Mouse (Mus musculus) neural tube, embryonic 12.5 days (tissue): ENCODE results near the gene Tgif1. TPM values are rescaled to one million over a fixed set of nuclear protein-coding genes. Genes with fewer than 3 reads are reported as not detected.

Experiments used
- ATAC-seq: fragments of 200-750 bp; cut with Nextera tagmentation; 2 replicates; pipeline ENCODE4 v1.8.0; 2017; ENCODE audit warnings: low read depth, mild to moderate bottlenecking, moderate TSS enrichment, moderate library complexity; ENCODE audit not compliant: low FRiP score
- H3K27ac ChIP-seq: fragments of 300-500 bp; sonication (generic); 2 replicates; pipeline ENCODE4 v1.5.1; 2016
- H3K27me3 ChIP-seq: fragments of 300-500 bp; sonication (generic); replicated peaks from 2 replicates; pipeline ENCODE4 v1.6.1; 2016; ENCODE audit warnings: mild to moderate bottlenecking
- H3K36me3 ChIP-seq: fragments of 300-500 bp; sonication (generic); 2 replicates; pipeline ENCODE4 v1.6.1; 2016; ENCODE audit warnings: mild to moderate bottlenecking
- H3K4me1 ChIP-seq: fragments of 300-500 bp; sonication (generic); 2 replicates; pipeline ENCODE4 v1.6.1; 2016
- H3K4me2 ChIP-seq: fragments of 300-500 bp; sonication (generic); replicated peaks from 2 replicates; pipeline ENCODE4 v1.6.1; 2016; ENCODE audit warnings: mild to moderate bottlenecking
- H3K4me3 ChIP-seq: fragments of 300-500 bp; sonication (generic); 2 replicates; pipeline ENCODE4 v1.5.1; 2016
- H3K9ac ChIP-seq: fragments of 300-500 bp; sonication (generic); 2 replicates; pipeline ENCODE4 v1.6.1; 2016; ENCODE audit warnings: mild to moderate bottlenecking
- H3K9me3 ChIP-seq: fragments of 300-500 bp; sonication (generic); 2 replicates; pipeline ENCODE4 v1.6.1; 2016; ENCODE audit warnings: mild to moderate bottlenecking
- WGBS: fragments of 180-500 bp; shearing (Covaris S2); methylation state at CpG from one replicate; pipeline ENCODE4 v1.1.7; 2016; 5-methylcytosine and 5-hydroxymethylcytosine counted together
- polyA plus RNA-seq: library from polyadenylated mRNA; unstranded; fragments of >200 nt; fragmentation: Nextera tagmentation; extraction: Ambion mirVana; gene quantifications from 2 replicates; pipeline ENCODE4 v1.2.1, GENCODE M21; 2016

Tgif1 gene
- polyA plus RNA-seq, 1 experiment from 2014 or later: 57.2 TPM

DNA sequence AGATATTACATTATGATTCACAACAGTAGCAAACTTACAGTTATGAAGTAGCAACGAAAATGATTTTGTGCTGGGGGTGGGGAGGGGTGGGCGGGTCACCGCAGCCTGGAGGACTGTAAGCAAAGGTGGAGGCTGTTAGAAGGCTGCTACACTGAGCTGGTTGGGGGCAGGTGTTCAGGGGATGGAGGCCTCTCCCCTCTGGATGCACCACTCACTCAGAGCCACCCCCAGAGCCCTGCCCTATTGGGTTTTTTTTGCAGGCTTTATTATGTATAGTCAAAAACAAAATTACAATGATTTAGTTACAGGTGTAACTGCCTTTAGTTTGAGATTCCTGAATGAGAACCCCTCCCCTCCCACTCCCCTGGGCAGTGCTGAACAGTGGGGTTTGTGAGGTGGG is 11.3 kb upstream of the Tgif1 start:
- H3K4me3 ChIP-seq: no peak overlapping the region
- no peak overlapping the region for H3K4me2 ChIP-seq
- no peaks in the 10 kb centered on the region for H3K27me3 ChIP-seq
- H3K9ac ChIP-seq: no peak overlapping the region
- H3K36me3 ChIP-seq: no peaks in the 10 kb centered on the region
- no peaks in the 10 kb centered on the region for H3K4me1 ChIP-seq
- no peaks in the 10 kb centered on the region for H3K9me3 ChIP-seq
- no peak for ATAC-seq
- no peak overlapping the region for H3K27ac ChIP-seq
- 86% methylated on average over 3 of the region's 3 CpGs for WGBS

GRCm38 (mm10) chr17:70864117-70864516 is 10.8 kb upstream of the Tgif1 start:
- ATAC-seq: no peak
- Histone ChIP-seq H3K9me3 (no peaks in the 10 kb centered on the region), H3K4me1 (no peaks in the 10 kb centered on the region), H3K27ac (no peak overlapping the region), H3K27me3 (no peaks in the 10 kb centered on the region), H3K4me3 (no peak overlapping the region), H3K9ac (no peak overlapping the region), H3K4me2 (no peak overlapping the region), H3K36me3 (no peaks in the 10 kb centered on the region)
- 97% methylated on average over 8 of the region's 8 CpGs for WGBS

DNA sequence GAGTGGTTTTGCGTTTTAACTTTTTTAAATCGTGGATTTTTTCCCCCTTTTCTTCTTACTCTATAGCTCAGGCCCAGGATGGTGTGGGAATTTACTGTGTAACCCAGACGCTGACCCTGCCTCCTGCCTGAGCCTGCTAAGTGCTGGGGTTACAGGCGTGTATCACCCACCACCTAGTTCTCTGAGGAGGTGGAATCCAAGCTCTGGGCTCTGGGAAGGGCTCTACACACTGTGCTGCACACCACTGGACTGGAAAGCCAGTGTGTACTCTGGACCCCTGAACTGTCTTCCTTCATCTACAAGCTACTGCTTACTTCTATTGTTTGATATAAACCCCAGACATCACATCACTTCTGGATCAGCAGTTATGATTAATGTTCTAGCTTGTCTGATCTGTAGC is 5.5 kb upstream of the Tgif1 start:
- Histone ChIP-seq H3K27ac (no peak overlapping the region), H3K36me3 (no peaks in the 10 kb centered on the region), H3K27me3 (no peaks in the 10 kb centered on the region), H3K9me3 (no peaks in the 10 kb centered on the region), H3K4me2 (no peak overlapping the region), H3K9ac (no peak overlapping the region), H3K4me3 (no peak overlapping the region), H3K4me1 (peaks cover 8% of the 10 kb centered on the region; the same call in 1 of the 2 replicates)
- WGBS: 79% methylated on average over 4 of the region's 4 CpGs
- no peak for ATAC-seq

DNA sequence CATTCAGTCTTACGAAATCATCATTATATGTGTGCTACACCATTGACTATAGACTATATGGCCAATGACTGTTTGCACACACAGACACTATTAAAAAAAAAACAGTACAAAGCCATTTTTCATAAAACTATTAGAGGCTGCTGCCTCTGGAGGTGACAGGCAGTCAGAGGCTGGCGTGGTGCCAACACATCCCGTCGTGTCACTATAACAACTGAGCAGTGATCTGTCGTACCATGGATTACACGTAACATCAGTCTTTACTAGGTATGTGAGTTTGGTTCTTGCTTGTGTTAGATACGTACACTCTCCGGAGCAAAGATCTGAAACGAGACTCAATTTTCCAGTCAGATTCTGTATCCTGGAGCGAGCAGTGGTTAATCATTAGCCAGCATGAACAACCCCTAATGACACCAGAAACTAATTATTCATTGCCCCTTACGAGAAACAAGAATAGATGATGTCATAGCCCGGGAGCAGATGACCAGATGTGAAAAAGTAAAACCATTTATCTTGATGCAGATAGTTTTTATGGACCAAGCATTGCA is 3.6 kb upstream of the Tgif1 start:
- no peak overlapping the region for H3K27ac ChIP-seq
- H3K4me3 ChIP-seq: no peak overlapping the region
- H3K9me3 ChIP-seq: no peaks in the 10 kb centered on the region
- no peak for ATAC-seq
- WGBS: 48% methylated on average over 12 of the region's 12 CpGs
- H3K4me2 ChIP-seq: no peak overlapping the region
- H3K4me1 ChIP-seq: peaks cover 11% of the 10 kb centered on the region; the same call in 1 of the 2 replicates
- no peaks in the 10 kb centered on the region for H3K27me3 ChIP-seq
- no peaks in the 10 kb centered on the region for H3K36me3 ChIP-seq
- H3K9ac ChIP-seq: no peak overlapping the region

DNA sequence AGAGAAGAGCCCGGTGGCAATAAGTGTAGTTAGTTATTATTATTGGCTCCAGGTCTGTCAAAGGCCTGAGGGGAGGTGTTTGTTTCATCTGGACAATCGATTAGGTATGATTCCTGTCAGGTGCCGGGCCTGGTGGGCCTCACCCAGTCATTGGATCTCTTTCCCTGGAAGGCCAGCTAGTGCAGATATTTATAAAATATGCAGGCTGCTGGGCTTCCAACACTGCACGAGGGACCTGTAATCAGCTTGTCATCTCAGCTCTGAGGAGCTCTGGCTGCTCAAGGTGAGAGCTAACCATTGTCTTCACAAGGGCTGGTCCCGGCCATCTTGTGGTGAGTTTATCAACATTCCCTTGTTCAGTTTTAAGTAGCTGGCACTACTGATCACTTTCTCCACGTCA is 675 bp upstream of the Tgif1 start:
- Histone ChIP-seq H3K4me1 (peaks cover 26% of the 10 kb centered on the region), H3K36me3 (no peaks in the 10 kb centered on the region), H3K9ac (0 out of 2 replicates have a peak overlapping the region, but pooled peaks have one; percentile 72), H3K27me3 (no peaks in the 10 kb centered on the region), H3K27ac (no peak overlapping the region), H3K4me2 (peak overlapping the region; percentile 93), H3K4me3 (no peak overlapping the region), H3K9me3 (no peaks in the 10 kb centered on the region)
- no peak for ATAC-seq
- WGBS: 24% methylated on average over 6 of the region's 6 CpGs

- H3K27ac ChIP-seq: peak overlapping the region; percentile 83
- H3K27me3 ChIP-seq: no peaks in the 10 kb centered on the region
- H3K9ac ChIP-seq: peak overlapping the region; percentile 72
- H3K4me2 ChIP-seq: peak overlapping the region; percentile 93
- under 1% methylated on average over 51 of the region's 51 CpGs for WGBS
- peak; percentile 46 for ATAC-seq
- no peaks in the 10 kb centered on the region for H3K36me3 ChIP-seq
- no peaks in the 10 kb centered on the region for H3K9me3 ChIP-seq
- peak overlapping the region; percentile 57 for H3K4me3 ChIP-seq
- H3K4me1 ChIP-seq: peaks cover 31% of the 10 kb centered on the region
These were observed 510 bp downstream of the Tgif1 start for GRCm38 (mm10) chr17:70852686-70853386.

- H3K9ac ChIP-seq: peak overlapping the region; percentile 72
- H3K36me3 ChIP-seq: no peaks in the 10 kb centered on the region
- peak overlapping the region; percentile 57 for H3K4me3 ChIP-seq
- H3K9me3 ChIP-seq: no peaks in the 10 kb centered on the region
- H3K4me2 ChIP-seq: peak overlapping the region; percentile 93
- ATAC-seq: no peak
- no peaks in the 10 kb centered on the region for H3K27me3 ChIP-seq
- H3K27ac ChIP-seq: peak overlapping the region; percentile 83
- H3K4me1 ChIP-seq: peaks cover 30% of the 10 kb centered on the region
- WGBS: under 1% methylated on average over 29 of the region's 29 CpGs
These were observed 1.2 kb downstream of the Tgif1 start for GRCm38 (mm10) chr17:70852011-70852685.

DNA sequence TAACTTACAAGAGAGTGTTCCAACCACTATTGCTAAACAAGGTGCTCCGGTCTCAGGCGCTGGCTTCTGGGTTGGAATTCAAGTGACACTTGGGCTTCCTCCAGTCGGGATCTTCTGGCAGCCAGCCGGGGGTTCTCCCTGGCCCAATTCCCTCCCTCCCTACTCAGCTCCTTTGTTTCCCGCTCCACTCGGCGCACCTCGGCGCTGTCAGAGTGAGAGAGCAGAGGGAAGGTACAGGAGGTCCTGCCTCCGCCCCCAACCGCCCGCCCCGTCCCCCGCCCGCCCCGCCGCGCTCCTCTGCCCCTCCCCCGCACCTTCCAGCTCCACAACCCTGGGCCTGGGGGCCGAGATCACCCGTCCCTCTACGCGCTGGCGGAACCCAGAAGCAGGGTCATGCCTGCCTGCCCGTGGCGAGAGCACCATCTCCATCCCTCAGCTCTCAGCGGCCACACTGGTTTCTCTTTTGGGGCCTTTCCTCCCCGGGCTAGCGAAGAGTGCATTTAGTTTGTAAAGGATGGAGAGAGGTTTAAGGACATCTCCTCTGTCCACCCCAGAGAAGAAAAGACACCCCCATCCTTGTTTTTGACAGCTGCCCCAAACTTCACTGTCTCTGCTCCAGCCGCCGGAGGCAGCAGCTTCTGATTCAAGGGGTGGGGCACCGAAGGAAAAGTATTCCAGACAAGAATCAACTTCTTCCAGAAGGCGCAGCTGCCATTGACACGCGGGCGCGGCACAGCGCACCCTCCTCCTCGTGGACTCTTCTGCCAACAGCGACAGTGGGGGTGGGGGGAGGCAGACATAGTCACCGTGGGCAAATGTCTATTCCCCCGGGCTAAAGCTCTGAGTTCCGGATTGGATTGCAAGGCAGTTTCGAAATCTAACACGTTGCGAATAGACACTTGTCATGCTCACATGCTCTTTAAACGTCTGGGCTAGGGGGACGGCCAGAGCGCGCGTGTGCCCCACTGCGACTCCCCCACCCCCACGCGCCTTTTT is 2.1 kb downstream of the Tgif1 start:
- peak overlapping the region; percentile 93 for H3K4me2 ChIP-seq
- WGBS: under 1% methylated on average over 53 of the region's 54 CpGs
- ATAC-seq: peak; percentile 52
- H3K9ac ChIP-seq: peak overlapping the region; percentile 71
- no peaks in the 10 kb centered on the region for H3K27me3 ChIP-seq
- H3K9me3 ChIP-seq: no peaks in the 10 kb centered on the region
- H3K36me3 ChIP-seq: no peaks in the 10 kb centered on the region
- H3K27ac ChIP-seq: peak overlapping the region; percentile 80
- H3K4me3 ChIP-seq: peak overlapping the region; percentile 57
- peaks cover 31% of the 10 kb centered on the region for H3K4me1 ChIP-seq

- Histone ChIP-seq H3K9ac (peak overlapping the region; percentile 71), H3K4me1 (peaks cover 37% of the 10 kb centered on the region), H3K4me2 (peak overlapping the region; percentile 93), H3K4me3 (peak overlapping the region; percentile 57), H3K27ac (peak overlapping the region; percentile 80), H3K36me3 (peaks cover 6% of the 10 kb centered on the region; the same call in 1 of the 2 replicates), H3K9me3 (no peaks in the 10 kb centered on the region), H3K27me3 (no peaks in the 10 kb centered on the region)
- peak; percentile 23 for ATAC-seq
- WGBS: under 1% methylated on average over 40 of the region's 40 CpGs
These were observed 2.9 kb downstream of the Tgif1 start for GRCm38 (mm10) chr17:70850233-70850995.

DNA sequence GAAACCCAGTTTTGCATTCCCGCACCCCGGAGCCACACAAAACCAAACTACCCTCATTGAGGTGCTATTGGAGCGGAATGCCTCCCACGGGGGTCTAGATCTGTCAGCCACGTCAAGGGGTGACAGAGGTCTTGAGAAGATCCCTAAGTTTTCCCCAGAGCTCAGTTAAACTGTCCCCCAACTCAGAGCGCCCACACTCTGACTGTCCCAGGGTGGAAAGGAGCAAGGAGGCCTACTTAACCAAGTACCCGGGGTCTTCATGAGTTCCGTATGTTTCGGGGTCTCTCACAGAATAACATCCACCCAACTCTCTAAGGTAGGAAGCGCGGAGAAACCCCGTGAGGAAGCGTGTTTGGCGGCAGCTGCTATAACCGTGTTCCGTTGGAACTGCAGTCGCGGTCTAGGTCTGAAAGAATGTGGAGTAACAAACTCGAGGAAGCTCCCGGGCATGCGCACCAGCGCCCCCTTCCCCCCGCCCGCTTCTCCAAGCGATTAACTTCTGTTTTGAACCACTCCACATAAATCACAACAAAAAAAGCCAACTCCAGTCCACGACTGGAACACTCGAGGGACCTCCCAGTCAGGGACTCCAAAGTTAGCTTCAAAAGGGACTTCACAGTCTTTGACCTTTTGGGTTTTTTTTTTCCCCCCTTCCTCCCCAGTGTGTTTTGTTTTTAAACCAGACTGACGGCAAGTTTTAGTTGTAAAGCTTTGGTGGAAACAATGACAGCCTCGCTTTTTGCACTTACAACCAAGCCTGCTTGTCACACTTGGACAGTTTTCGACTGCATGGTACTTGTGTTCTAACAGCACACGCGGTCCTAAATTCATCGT is 3.7 kb downstream of the Tgif1 start:
- H3K27ac ChIP-seq: peak overlapping the region; percentile 80
- H3K4me3 ChIP-seq: peak overlapping the region; percentile 57
- peak overlapping the region; percentile 93 for H3K4me2 ChIP-seq
- peaks cover 37% of the 10 kb centered on the region for H3K4me1 ChIP-seq
- H3K9ac ChIP-seq: peak overlapping the region; percentile 71
- ATAC-seq: peak; percentile 1; the same call in 1 of the 2 replicates
- H3K9me3 ChIP-seq: no peaks in the 10 kb centered on the region
- under 1% methylated on average over 33 of the region's 33 CpGs for WGBS
- peaks cover 7% of the 10 kb centered on the region; the same call in 1 of the 2 replicates for H3K36me3 ChIP-seq
- H3K27me3 ChIP-seq: no peaks in the 10 kb centered on the region
